Mouse (Mus musculus) heart, adult 2 months (tissue): ENCODE data around the gene Zfp990.

Experiments
- CTCF ChIP-seq: fragments of 200-600 bp; IDR thresholded peaks from 2 replicates; pipeline ENCODE4 v1.8.1; 2022; ENCODE audit warnings: antibody characterized with exemption, mild to moderate bottlenecking, moderate library complexity
- POLR2A ChIP-seq: fragments of 200-500 bp; IDR thresholded peaks from 2 replicates; pipeline ENCODE4 v1.6.1; 2011; ENCODE audit warnings: mild to moderate bottlenecking, low read depth, low read length, control low read depth; ENCODE audit not compliant: insufficient read depth

- no peak for TF ChIP-seq POLR2A
- no peak for TF ChIP-seq CTCF
Measured at GRCm38 (mm10) chr4:145489396-145489795, 21.2 kb upstream of the Zfp990 start.
